Mouse (Mus musculus) thymus, postnatal 0 days (tissue): ENCODE results near the gene Cachd1. TPM values are rescaled to one million over a fixed set of nuclear protein-coding genes. Genes with fewer than 3 reads are reported as not detected.

Experiments used
- DNase-seq: peaks from one replicate; pipeline ENCODE4 v3.0.0-alpha.2; 2015; ENCODE audit warnings: low spot score
- polyA plus RNA-seq: library from polyadenylated mRNA; unstranded; fragments of >200 nt; fragmentation: Nextera tagmentation; extraction: Ambion mirVana; gene quantifications from 2 replicates; pipeline ENCODE4 v1.2.1, GENCODE M21; 2015

The Cachd1 gene
- polyA plus RNA-seq, 1 experiment from 2014 or later = 3.9 TPM

DNA sequence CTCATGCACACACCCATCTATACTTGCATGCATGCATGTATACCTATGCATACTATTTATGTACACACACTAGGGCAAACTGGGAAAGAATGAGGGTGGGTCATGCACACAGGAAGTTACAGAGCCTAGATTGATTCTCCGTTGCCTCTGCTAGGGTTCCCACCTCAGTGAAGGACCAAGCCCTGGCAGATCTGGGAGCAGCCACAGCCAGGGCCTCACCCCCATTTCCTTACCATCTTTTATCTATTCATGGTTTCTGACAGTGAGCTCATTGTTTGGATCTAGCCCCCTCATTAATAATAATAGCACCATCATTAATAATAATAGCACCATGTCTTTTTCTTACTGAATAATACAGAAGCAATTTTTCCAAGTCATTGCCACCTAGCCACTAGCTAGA is 143.9 kb downstream of the Cachd1 start:
- DNase-seq = no peak

DNA sequence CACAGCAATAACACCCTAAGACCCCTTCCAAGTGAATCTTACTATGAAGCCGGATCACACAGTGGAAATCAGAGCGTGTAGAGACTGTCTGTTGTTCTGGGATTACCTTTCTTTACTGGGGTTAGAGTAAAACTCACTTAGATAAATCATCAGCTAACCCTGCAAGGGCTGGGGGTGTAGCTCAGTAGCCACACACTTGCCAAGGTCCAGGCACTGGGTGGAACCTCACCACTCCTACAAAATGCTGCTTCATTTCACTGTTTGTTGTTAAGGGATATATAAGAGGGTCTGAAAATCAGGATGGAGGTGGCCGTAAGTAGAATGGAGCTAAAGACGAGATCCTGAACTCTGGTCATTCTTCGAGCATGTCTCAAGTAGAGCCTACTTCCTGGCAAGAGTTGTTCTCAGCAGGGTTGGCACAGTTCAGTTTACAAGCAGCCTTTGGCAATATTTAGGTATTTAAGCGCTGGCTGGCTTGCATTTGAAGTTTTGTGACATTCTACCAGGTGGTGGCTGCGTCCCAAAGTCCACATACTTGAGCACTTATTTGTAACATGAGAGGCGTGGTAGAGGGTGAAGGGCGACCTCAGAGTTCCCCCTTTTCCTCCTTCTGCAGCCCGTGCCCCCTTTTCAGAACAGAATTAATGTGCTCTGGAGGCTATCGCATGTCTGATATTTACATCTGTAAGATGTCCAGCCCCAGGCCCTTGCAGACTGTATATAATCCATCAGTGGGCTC is 146.5 kb downstream of the Cachd1 start:
- DNase-seq = no peak

DNA sequence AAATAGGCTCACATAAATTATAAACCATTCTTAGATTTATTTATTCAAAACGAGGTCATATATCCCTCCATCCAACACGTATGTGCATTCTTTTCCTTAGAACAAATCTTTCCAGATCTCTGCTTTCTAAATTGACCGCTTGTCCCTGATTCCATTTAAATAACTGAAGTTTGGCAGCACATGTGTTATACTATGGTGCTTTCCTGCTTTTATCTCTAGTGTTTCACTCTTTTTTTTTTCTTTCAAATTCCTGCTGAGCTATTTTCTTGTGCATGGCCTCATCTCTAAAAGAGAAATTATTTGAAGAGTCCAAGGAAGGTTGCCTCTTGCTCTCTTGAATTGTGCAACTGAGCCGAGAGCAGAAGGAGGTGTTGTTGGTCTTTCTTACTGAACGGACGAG is 147.1 kb downstream of the Cachd1 start:
- DNase-seq = no peak

DNA sequence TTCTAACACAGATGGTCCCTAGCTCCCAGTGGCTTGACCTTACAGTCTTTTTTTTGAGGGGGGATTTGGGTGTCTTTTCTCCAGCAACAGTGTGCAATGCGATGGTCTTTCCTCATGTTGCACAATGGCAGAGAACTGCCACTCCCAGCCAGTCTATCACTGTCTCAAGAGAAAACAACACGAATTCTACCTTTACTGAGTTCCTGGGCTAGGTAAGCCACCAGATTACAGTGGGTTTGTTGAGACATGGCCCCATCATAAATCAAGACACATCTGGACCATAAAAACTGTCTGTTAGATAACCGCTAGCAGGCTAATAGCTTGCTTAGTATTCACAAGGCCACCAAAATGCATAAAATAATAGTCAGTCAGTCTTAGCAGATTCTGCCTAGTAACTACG is 147.8 kb downstream of the Cachd1 start:
- no peak for DNase-seq

DNA sequence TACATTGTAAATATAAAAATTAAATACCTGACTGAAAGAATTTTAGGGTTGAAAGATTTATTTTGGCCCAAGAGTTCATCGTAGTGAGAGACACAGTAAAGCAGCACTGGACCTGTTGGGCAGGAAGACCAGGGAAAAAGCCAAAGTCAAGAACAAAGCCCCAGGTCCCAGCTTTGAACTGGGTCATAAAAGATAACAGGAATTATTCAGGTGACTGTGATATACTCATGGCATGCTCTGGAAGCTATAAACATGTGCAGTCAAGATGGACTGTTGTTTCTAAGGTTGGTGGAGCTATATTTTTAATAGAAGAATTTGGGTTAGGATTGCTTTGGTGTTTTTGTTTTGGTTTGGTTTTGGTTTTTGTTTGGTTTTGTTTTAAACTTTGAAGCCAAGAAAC is 148.7 kb downstream of the Cachd1 start:
- no peak for DNase-seq

DNA sequence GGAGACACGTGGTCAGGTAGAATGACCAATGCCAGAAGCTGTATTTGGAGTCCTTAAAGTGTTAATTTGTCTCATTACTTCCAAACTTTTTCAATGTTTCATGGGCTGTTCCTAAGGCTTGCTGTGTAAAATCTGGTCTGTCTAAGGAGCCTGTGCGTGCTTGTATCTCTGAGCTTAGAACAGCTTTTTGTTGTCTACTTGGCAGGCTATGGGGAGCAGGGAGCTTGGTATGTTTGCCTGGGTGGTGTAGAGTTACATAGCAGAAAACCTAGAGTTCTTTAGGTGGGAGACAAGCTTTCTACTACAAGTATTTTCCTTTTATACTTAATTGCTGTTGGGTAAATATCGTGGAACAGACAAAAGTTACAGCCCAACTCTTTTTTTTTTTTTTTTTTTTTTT is 150.1 kb downstream of the Cachd1 start:
- DNase-seq = no peak

DNA sequence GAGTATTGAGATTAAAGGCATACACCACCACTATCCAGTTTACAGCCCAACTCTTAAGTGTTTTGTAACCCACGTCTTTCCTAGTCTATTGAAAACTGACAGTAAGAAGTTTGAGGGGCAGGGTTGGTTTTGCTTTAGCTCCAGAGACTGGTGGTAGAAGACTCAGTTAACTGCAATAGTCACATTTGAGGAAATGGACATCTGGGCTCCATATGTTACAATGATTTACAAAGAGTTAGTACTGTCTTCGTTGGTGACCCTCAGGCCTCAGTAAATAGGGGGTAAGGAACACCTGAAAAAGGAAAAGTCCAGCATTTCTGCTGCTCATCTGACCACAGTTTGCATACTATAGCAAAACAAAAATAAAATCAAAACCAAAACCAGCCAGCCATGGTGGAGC is 150.6 kb downstream of the Cachd1 start:
- DNase-seq = no peak

DNA sequence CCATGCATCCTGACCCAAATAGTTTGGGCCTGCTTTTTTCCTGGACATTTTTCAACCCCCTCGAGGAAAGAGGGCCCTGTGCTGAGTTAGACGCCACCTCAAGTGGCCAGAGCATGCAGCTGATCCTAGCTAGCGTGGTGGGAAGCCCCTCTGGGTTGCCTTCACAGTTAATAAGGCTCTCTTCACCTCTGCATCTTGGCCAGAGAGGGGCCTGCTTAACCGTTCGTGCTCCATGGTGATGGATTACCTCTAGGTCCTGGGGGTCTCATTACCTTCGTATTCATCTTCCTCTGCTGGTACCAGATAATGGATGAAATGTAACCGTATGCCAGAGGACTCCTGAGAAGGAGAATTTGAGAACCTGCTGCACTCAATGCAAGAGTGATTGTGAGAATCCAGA is 167.2 kb downstream of the Cachd1 start:
- no peak for DNase-seq

DNA sequence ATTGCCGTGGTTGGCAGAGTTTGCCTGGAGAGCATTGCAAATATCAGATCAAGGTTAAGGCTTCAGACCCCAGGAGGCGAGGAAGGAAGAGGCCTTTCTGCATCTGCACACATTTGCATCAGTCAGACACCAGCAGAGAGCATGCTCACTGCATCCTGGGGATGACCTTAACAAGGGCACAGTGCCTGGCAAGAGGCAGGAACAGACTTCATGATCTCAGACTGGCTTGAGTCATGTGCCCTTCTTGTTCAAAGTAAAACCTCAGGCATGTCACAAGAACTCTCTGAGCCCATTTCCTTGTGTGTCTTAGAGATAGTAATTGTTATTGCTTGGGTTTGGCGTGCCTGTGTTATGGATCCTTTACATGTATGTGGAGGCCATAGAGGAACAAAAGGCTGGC is 167.8 kb downstream of the Cachd1 start:
- DNase-seq = no peak

DNA sequence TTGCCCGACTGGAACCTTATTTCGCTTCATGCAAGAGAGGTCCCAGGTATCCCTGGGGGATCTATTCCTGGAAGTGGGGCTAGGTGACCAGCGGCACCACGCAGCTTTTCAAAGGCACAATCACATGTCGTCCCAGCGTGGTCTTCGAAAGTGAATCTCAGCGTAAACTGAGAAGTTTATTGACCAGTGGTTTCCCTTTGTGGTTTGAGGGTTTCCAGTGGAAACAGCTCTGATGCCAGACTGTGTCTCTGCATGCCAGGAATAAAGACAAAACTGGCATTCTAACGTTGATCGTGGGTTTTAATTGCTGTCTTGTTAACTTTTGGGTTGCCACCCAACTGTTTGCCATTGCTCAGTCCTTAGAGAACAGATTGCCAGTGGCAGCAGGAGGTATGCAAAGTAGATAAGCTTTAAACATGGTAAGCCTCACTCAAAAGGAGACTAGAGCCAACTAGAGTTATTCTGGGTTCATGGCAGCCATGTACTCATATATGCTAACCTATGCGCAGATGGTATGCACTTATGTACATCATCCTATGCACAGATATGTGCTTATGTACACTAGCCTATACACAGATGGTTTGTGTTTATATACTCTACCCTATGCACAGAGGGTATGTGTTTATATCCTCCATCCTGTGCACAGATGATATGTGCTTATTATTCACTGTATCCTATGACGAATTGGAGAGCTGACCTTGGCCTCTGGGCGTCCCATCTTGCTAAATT is 168.9 kb downstream of the Cachd1 start:
- DNase-seq = no peak

DNA sequence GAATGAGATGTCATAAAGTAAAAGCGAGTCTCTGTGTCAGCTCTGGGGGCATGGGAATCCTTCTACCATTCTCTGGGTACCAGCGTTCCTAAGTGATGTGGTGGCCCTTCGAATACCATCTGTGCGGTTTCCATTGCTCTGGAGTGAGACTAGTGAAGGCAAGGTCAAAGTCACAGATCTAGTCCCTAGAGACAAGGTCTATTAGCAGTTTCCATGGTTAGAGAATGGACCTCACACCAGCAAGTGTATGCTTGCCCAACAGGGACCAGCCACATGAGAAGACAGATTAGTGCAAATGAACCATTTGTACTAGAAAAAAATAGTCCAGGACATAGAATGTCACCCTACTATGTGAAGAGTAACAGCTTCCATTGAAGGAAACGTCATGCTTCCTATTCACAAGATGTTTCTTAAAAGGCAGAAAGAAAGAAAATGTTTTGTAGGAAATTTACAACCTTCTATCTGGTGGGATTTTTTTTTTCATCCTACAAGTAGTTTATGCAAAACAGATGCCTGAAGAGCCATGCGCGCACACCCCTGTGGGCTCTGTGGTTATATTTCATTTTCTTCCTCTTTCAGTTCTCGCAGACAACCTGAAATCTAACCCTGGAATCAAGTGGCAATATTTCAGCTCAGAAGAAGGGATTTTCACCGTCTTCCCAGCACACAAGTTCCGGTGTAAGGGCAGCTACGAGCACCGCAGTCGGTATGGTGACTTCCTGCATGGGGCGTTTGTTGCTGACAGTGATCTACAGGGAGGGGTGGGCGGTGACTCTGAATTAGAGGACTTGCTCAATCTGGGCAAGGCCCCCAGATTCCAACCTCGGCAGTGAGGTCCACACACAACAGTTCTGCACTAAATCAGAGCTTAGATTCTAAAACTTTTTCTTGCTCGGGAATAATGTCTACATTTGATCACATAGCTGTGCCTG is 172.3 kb downstream of the Cachd1 start:
- DNase-seq = no peak

DNA sequence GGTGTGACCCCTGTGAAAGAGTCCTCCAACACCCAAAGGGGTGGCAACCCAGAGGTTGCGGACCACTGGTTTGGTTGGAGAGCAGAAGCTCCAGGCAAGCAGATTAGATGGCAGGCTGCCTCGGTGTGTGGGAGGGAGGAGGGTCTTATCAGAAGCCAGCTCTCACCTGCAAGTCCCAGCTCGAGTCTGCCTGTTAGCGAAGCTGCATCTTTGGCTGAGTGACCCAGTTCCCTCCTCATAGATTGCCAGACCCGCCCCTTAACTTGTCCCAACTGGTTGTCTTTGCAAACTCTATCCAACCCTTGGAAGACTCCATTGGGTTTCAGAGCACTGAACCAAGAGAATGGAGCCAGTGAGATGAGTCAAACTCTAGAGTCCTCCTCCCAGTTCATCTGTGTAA is 173.8 kb downstream of the Cachd1 start:
- DNase-seq = no peak

DNA sequence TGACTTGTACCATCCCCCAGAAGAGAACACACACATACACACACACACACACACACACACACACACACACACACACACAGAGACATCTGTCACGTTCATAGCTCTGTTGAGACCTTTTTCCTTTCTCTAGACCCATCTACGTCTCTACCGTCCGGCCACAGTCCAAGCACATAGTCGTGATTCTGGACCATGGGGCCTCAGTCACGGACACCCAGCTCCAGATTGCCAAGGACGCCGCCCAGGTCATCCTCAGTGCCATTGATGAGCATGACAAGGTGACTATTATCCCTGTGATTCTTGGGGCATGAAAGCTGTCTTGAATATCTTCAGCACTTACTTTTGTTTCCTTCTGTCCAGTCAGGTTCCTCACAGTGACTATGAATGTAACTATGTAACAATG is 175.4 kb downstream of the Cachd1 start:
- no peak for DNase-seq

DNA sequence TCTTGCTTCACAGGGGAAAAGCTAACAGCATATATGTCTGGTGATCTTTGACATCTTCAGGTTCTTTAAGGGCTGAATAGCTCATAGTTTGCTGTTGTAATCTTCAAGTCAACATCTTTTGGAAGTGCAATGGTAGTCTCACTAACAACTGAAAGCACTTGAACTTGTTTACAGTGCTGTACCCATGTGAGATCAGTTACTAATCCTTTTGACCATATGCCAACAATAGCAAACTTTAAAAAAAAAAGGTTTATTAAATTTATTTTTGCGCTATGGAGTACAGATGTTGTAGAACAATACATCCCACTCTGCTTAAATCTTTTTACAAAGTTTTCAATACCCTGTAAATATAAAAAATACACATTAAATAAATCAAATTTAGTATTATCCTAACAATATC is 186.9 kb downstream of the Cachd1 start:
- no peak for DNase-seq

DNA sequence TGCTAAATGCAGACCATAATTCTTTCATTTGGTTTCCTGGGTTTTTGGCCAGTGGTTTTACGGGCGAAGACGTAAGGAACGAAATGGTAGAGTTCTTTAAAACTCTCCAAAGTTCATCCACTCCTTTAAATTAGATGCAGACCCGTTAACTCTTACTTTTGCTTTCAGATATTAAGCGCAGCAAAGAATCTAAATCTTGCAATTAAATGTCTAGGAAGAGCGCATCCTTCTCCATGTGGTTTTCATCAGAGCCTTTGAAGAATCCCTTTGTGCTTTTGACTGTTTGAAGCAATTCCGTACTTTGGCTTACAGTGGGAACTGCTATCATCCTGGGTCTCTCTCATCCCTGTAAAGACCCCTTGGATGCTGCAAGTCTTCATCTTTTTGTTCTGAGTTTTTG is 187.3 kb downstream of the Cachd1 start:
- DNase-seq = no peak

DNA sequence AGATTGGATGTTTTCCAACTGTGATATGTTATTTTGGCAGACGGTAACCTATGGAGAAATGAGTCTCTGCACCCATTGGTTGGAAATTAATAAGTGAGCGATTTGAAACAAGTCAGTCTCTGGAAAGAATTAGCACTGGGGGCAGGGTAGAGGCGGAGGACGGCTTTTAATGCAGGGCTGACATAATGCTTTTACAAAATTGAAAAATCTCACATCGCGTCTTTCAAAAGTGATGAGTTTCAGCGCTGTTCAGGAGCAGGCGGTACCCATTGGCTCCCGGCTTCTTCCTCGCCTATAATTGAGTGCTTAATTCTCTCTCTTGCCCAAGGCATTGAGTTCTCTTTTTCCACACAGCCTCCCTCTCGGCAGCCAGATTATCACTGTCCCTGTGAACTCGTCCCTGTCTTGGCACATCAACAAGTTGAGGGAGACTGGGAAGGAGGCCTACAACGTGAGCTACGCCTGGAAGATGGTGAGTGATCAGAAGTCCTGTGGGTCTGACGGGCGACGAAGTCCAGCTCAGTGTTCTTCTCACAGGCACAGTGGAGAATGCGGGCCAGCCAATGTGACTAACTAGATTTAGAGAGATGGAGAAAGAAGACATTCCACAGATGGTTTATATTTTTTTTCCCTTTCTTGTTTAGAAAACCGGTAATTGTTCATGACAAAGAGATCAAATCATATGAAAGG is 191.4 kb downstream of the Cachd1 start:
- DNase-seq = no peak

DNA sequence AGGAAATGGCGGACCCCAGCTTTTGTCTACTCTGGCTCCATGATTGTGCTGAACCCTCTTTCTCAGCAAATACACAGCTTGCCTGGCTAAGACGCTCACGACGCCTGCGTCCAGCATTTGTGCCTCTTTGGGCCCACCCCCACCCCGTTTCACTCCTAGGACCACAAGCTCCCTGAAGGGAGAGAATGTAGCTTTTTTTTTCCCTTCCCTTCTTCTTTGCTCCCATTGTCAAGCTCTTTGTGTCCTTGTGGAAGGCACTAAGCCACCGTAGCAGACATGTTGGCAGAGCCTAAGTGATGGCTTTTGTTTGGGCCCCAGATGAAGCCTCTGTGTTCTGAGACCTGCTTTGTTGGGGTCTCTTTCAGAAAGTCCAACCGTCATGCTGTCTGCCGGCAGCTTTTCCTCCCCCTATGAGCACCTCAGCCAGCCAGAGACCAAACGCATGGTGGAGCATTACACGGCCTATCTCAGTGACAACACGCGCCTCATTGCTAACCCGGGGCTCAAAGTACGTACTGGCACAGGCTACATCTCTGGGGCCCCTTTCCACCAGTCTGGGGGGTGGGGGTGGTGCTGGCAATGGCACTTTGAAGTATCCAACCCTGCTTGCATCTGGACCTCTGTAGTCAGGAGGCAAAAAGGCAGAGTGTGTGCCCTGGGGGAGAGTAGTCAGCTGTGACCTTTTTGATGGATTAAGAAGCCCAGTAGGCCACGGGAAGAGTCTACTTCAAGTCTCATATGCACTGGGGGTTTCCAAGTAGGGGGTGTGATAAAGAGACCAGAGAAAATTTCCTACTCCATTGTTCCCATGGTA is 197.4 kb downstream of the Cachd1 start:
- DNase-seq = no peak

DNA sequence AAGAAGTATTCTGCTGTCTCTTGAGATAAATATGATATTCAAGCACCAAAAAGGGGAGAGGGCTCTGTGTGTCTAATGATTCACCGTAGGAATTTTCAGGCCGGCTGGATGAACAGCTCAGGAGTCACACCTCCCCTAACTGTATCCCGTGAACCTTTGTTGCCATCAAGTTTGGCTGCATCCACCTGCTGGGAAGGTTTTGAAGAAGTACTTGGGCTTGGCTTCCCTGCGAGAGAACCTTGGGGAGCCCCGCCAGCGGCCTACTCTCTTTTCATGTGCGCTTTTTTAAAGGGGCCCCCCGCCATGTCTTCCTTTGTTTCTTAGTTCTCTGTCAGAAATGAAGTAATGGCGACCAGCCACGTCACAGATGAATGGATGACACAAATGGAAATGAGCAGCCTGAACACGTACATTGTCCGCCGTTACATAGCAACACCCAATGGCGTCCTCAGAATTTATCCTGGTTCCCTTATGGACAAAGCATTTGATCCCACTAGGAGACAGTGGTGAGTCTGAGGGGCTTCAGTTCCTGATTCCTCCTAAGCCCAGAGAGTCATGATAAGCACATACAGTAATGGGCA is 198.1 kb downstream of the Cachd1 start:
- no peak for DNase-seq

DNA sequence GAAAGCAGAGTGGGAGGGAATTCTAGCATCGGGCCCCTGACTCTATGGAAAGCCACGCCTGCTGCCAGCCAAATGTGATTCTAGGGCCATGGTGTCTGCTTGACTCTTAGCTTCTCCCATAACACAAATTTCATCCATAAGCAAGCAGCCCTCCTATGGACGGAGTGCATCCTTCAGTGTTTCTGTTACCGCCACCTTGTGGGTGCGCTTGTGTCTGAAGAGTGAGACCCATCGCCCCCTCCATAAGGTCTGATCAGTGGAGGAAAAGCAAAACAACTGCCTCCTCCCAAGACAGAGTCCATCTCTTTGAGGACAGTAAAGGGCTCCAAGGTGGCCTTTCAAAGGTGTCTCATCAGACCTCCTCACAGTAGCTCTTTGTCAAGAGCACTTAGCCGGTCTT is 201.0 kb downstream of the Cachd1 start:
- no peak for DNase-seq

DNA sequence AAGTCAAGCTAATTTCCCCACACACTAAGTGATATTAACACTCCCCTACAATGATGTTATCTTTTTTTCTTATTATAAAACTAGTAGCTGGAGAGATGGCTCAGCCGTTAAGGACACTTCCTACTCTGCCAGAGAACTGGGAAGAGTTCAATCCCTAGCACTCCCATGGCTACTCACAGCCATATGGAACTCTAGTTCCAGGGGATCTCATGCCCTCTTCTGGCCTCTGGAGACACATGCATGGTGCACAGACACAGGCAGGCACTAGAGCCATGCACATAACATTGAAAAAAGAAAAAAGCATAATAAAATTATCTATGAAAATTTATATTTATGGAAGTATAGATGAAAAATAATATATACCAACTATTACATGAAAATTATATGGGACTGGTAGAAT is 210.7 kb downstream of the Cachd1 start:
- DNase-seq = no peak
